ENCODE assay signal across 9 mouse cellular contexts in the genomic region with DNA sequence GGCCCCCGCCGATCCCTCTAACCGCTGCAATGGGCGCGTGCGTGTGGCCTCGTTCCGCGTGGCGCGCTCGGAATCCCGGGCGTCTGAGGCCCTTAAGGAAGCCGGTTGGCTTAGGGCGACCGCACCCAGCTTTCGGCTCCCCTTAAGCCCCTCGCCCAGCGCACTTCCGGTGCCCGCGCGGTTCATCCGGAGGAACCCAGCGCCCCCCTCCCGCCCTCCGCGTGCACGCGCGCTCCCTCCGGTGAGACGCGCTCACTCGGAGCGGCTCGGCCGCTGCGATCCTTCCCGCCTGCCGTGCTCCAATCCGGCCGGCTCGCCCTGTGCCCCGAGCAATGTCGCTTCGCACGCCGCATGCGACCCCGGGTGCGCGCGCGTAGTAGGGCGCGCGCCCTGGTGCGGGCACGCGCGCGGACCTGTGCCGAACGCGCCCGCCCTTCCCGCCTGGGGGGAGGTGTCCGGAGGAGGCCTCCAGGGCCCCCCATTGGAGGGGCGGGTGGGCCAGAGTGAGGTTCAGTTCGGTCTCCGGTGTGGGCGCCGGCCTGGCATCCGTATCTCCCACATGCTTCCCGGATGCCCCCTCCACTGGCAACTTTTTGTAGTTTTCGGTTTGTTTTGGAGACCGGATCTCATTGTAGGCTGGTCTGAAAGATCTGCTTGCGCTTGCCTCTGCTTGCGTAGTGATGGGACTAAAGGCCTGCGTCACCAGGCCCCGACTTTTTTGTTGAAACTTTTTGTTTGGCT. TPM values are rescaled to one million over a fixed set of nuclear protein-coding genes. Genes with fewer than 3 reads are reported as not detected.
DNase-seq lines count a peak whose midpoint lies in the region; ATAC-seq lines count a peak whose summit lies in the region.
"Had no signal": no experiment of that assay in that cellular context is flagged by ENCODE, and none has a peak within 500 bp of the region (broad histone marks: within the 10 kb centered on the region; RNA-seq: fewer than 3 reads in every experiment).

No protein-coding gene starts in this region.

- H3K27me3 ChIP-seq in embryonic facial prominence, embryonic 11.5 days (ENCODE audit: control insufficient read depth, insufficient read depth, low read length) = no peaks in the 10 kb centered on the region
- no peaks in the 10 kb centered on the region for H3K27me3 ChIP-seq in heart, embryonic 15.5 days

- peak; percentile 25 for ATAC-seq in CD4-positive, CD25-positive, alpha-beta regulatory T cell, adult 4 months
- ATAC-seq in embryonic facial prominence, embryonic 11.5 days (replicated peaks; ENCODE audit: insufficient number of reproducible peaks, low FRiP score, low TSS enrichment, low read depth) = peak; percentile 17
- peak; percentile 16 for ATAC-seq in heart, embryonic 15.5 days (replicated peaks; ENCODE audit: insufficient number of reproducible peaks, insufficient read depth, low FRiP score, low read depth)
- peak; percentile 2 for ATAC-seq in megakaryocyte, adult 5-6 weeks (ENCODE audit: poor library complexity, severe bottlenecking)

- H3K36me3 ChIP-seq in embryonic facial prominence, embryonic 11.5 days (replicated peaks; ENCODE audit: control insufficient read depth, insufficient read depth, low read depth, low read length) = peaks cover 3% of the 10 kb centered on the region
- H3K36me3 ChIP-seq in heart, embryonic 15.5 days = peaks cover 19% of the 10 kb centered on the region

- peak; percentile 65 to 70 for DNase-seq in adrenal gland, adult 18-20 months (ENCODE audit: low spot score in 2 of 2)
- DNase-seq in embryonic facial prominence, embryonic 11.5 days (ENCODE audit: low spot score) = peak; percentile 84
- peak; percentile 82 for DNase-seq in kidney, postnatal 14 days
- peak; percentile 74 to 77 for DNase-seq in spleen, postnatal 10 days (ENCODE audit: low spot score in 2 of 2)
- DNase-seq in layer of hippocampus, adult 9-10 months (ENCODE audit: low spot score) = no peak

- H3K9me3 ChIP-seq in embryonic facial prominence, embryonic 11.5 days (replicated peaks; ENCODE audit: control insufficient read depth, low read length) = no peaks in the 10 kb centered on the region
- H3K9me3 ChIP-seq in heart, embryonic 15.5 days (replicated peaks) = no peaks in the 10 kb centered on the region

- peak overlapping the region; percentile 100 for H3K27ac ChIP-seq in embryonic facial prominence, embryonic 11.5 days (replicated peaks; ENCODE audit: low read depth, low read length)
- H3K27ac ChIP-seq in heart, embryonic 15.5 days = peak overlapping the region; percentile 100

- H3K9ac ChIP-seq in embryonic facial prominence, embryonic 11.5 days (replicated peaks; ENCODE audit: low read length) = peak overlapping the region; percentile 99
- H3K9ac ChIP-seq in heart, embryonic 15.5 days = peak overlapping the region; percentile 98

- WGBS in embryonic facial prominence, embryonic 11.5 days = under 1% methylated on average over 77 of the region's 83 CpGs
- under 1% methylated on average over 80 of the region's 83 CpGs for WGBS in heart, embryonic 15.5 days

- peak overlapping the region; percentile 100 for H3K4me3 ChIP-seq in embryonic facial prominence, embryonic 11.5 days (ENCODE audit: low read depth, low read length)
- H3K4me3 ChIP-seq in heart, embryonic 15.5 days = peak overlapping the region; percentile 97

- H3K4me2 ChIP-seq in embryonic facial prominence, embryonic 11.5 days (ENCODE audit: low read depth, low read length) = peak overlapping the region; percentile 99
- H3K4me2 ChIP-seq in heart, embryonic 15.5 days = peak overlapping the region; percentile 79

- H3K4me1 ChIP-seq in embryonic facial prominence, embryonic 11.5 days (ENCODE audit: control insufficient read depth, insufficient read depth, low read length) = peaks cover 31% of the 10 kb centered on the region
- peaks cover 68% of the 10 kb centered on the region for H3K4me1 ChIP-seq in heart, embryonic 15.5 days (replicated peaks)

RNA-seq across cellular contexts. Expression of a gene that starts 0.7 kb away (rescaled TPM):
- 100 to 1,000 TPM; 103 to 274 TPM for polyA plus RNA-seq in CD4-positive, CD25-positive, alpha-beta regulatory T cell, adult 4 months (2017; shearing (Covaris generic))
- total RNA-seq in adrenal gland, adult 18-20 months (2021) = 100 to 1,000 TPM; 301 to 357 TPM
- 237 and 257 TPM in 2 replicates for polyA plus RNA-seq in embryonic facial prominence, embryonic 11.5 days (2014; fragmentation: Nextera tagmentation; extraction: Ambion mirVana)
- polyA plus RNA-seq in heart, embryonic 15.5 days (2015; fragmentation: Nextera tagmentation; extraction: Ambion mirVana) = 89.6 and 162 TPM in 2 replicates
- total RNA-seq in megakaryocyte, adult 5-6 weeks (2015) = 138 and 144 TPM in 2 replicates
- 97.9 and 133 TPM in 2 replicates for total RNA-seq in megakaryocyte, adult 5-6 weeks (2017)

RNA-seq across cellular contexts. Expression of a gene that starts 19.3 kb away (rescaled TPM):
- polyA plus RNA-seq in CD4-positive, CD25-positive, alpha-beta regulatory T cell, adult 4 months (2017; shearing (Covaris generic)) = not detected
- 1 to 10 TPM in 1 of 2 experiments, not detected in 1; 1.1 TPM for total RNA-seq in adrenal gland, adult 18-20 months (2021)
- polyA plus RNA-seq in embryonic facial prominence, embryonic 11.5 days (2014; fragmentation: Nextera tagmentation; extraction: Ambion mirVana) = 10.9 and 11.2 TPM in 2 replicates
- 1.1 and 3.0 TPM in 2 replicates for polyA plus RNA-seq in heart, embryonic 15.5 days (2015; fragmentation: Nextera tagmentation; extraction: Ambion mirVana)
- 322 and 372 TPM in 2 replicates for total RNA-seq in megakaryocyte, adult 5-6 weeks (2015)
- 92.6 and 97.3 TPM in 2 replicates for total RNA-seq in megakaryocyte, adult 5-6 weeks (2017)

RNA-seq across cellular contexts. Expression of a gene that starts 19.5 kb away (rescaled TPM):
- 1 to 10 TPM; 2.1 to 4.5 TPM for polyA plus RNA-seq in CD4-positive, CD25-positive, alpha-beta regulatory T cell, adult 4 months (2017; shearing (Covaris generic))
- 1 to 10 TPM; 1.4 to 2.8 TPM for total RNA-seq in adrenal gland, adult 18-20 months (2021)
- polyA plus RNA-seq in embryonic facial prominence, embryonic 11.5 days (2014; fragmentation: Nextera tagmentation; extraction: Ambion mirVana) = 78.3 and 85.8 TPM in 2 replicates
- 8.6 and 15.3 TPM in 2 replicates for polyA plus RNA-seq in heart, embryonic 15.5 days (2015; fragmentation: Nextera tagmentation; extraction: Ambion mirVana)
- 6.2 and 10.6 TPM in 2 replicates for total RNA-seq in megakaryocyte, adult 5-6 weeks (2015)
- total RNA-seq in megakaryocyte, adult 5-6 weeks (2017) = 13.2 and 17.6 TPM in 2 replicates

RNA-seq across cellular contexts. Expression of a gene that starts 31.1 kb away (rescaled TPM):
- not detected for polyA plus RNA-seq in CD4-positive, CD25-positive, alpha-beta regulatory T cell, adult 4 months (2017; shearing (Covaris generic))
- not detected for total RNA-seq in adrenal gland, adult 18-20 months (2021)
- polyA plus RNA-seq in embryonic facial prominence, embryonic 11.5 days (2014; fragmentation: Nextera tagmentation; extraction: Ambion mirVana) = 0.50 and 0.88 TPM in 2 replicates
- polyA plus RNA-seq in heart, embryonic 15.5 days (2015; fragmentation: Nextera tagmentation; extraction: Ambion mirVana) = 0.25 and 2.0 TPM in 2 replicates
- total RNA-seq in megakaryocyte, adult 5-6 weeks (2015) = 348 and 366 TPM in 2 replicates
- total RNA-seq in megakaryocyte, adult 5-6 weeks (2017) = 161 and 164 TPM in 2 replicates
- polyA plus RNA-seq: large intestine, adult 2 months had no signal

RNA-seq across cellular contexts. Expression of a gene that starts 34.2 kb away (rescaled TPM):
- under 1 TPM in 1 of 2 experiments, not detected in 1; 0.27 TPM for polyA plus RNA-seq in CD4-positive, CD25-positive, alpha-beta regulatory T cell, adult 4 months (2017; shearing (Covaris generic))
- total RNA-seq in adrenal gland, adult 18-20 months (2021) = under 1 TPM; 0.60 to 0.74 TPM
- polyA plus RNA-seq in embryonic facial prominence, embryonic 11.5 days (2014; fragmentation: Nextera tagmentation; extraction: Ambion mirVana) = 0.39 and 0.82 TPM in 2 replicates
- 0.81 and 1.3 TPM in 2 replicates for polyA plus RNA-seq in heart, embryonic 15.5 days (2015; fragmentation: Nextera tagmentation; extraction: Ambion mirVana)
- total RNA-seq in megakaryocyte, adult 5-6 weeks (2015) = not detected in 2 replicates
- not detected in 2 replicates for total RNA-seq in megakaryocyte, adult 5-6 weeks (2017)
